Mouse (Mus musculus) liver, adult 2 months (tissue): ENCODE results near the gene Uqcc3. TPM values are rescaled to one million over a fixed set of nuclear protein-coding genes. Genes with fewer than 3 reads are reported as not detected.
"Not testable (repeated sequence)": the region's sequence is repeated elsewhere in the genome, so short reads cannot be mapped to it uniquely, and the experiment has no call there.

Experiments used
- DNase-seq: peaks from one replicate; pipeline ENCODE4 v3.0.0-alpha.2; 2011; ENCODE audit warnings: low read depth, low spot score; ENCODE audit errors: extremely low read depth
- H3K27ac ChIP-seq: fragments of 200-500 bp; replicated peaks from 2 replicates; pipeline ENCODE4 v1.5.1; 2012; ENCODE audit warnings: low read depth, mild to moderate bottlenecking, control low read depth, inconsistent platforms, low read length; ENCODE audit not compliant: insufficient read depth
- H3K27me3 ChIP-seq: fragments of 200-500 bp; 2 replicates; pipeline ENCODE4 v1.6.1; 2012; ENCODE audit warnings: mild to moderate bottlenecking, moderate library complexity, low read length, inconsistent platforms; ENCODE audit not compliant: control insufficient read depth, insufficient read depth
- H3K36me3 ChIP-seq: fragments of 200-500 bp; 2 replicates; pipeline ENCODE4 v1.6.1; 2012; ENCODE audit warnings: low read length, inconsistent platforms; ENCODE audit not compliant: control insufficient read depth, insufficient read depth
- H3K4me1 ChIP-seq: fragments of 200-500 bp; 2 replicates; pipeline ENCODE4 v1.6.1; 2011; ENCODE audit warnings: low read length; ENCODE audit not compliant: control insufficient read depth, insufficient read depth
- H3K4me3 ChIP-seq: fragments of 200-500 bp; 2 replicates; pipeline ENCODE4 v1.5.1; 2011; ENCODE audit warnings: low read depth, mild to moderate bottlenecking, control low read depth, low read length, moderate library complexity; ENCODE audit not compliant: insufficient read depth
- H3K79me2 ChIP-seq: fragments of 200-500 bp; 2 replicates; pipeline ENCODE4 v1.6.1; 2012; ENCODE audit warnings: inconsistent platforms, mild to moderate bottlenecking, low read length, moderate library complexity; ENCODE audit not compliant: control insufficient read depth, insufficient read depth
- H3K9ac ChIP-seq: fragments of 200-500 bp; 2 replicates; pipeline ENCODE4 v1.6.1; 2012; ENCODE audit warnings: low read depth, mild to moderate bottlenecking, control low read depth, inconsistent platforms, low read length
- CTCF ChIP-seq: fragments of 200-500 bp; IDR thresholded peaks from 2 replicates; pipeline ENCODE4 v1.5.1; 2011; ENCODE audit warnings: low read depth, low read length, control low read depth
- POLR2A ChIP-seq: fragments of 200-500 bp; IDR thresholded peaks from 2 replicates; pipeline ENCODE4 v1.6.1; 2011; ENCODE audit warnings: low read length, control low read depth; ENCODE audit not compliant: insufficient read depth; ENCODE audit errors: extremely low read depth
- WGBS: fragments of 180-500 bp; shearing (Covaris S2); methylation state at CpG from one replicate; pipeline ENCODE4 v1.1.7; 2018; 5-methylcytosine and 5-hydroxymethylcytosine counted together
- polyA plus RNA-seq: library from polyadenylated mRNA; depleted of rRNA; stranded (reverse); fragments of >200 nt; gene quantifications from 2 replicates; pipeline ENCODE4 v1.2.3, GENCODE M21; 2012
- total RNA-seq: library from RNA; depleted of rRNA; stranded (reverse); fragments of >200 nt; gene quantifications from 2 replicates; pipeline ENCODE4 v1.2.3, GENCODE M21; 2014

The Uqcc3 gene
- total and polyA plus RNA-seq, 2 experiments = 27.7 to 32.6 TPM

- Histone ChIP-seq H3K27ac (peak overlapping the region; percentile 69), H3K36me3 (peaks cover under 1% of the 10 kb centered on the region; the same call in 1 of the 2 replicates), H3K9ac (peak overlapping the region; percentile 86), H3K4me1 (peaks cover 12% of the 10 kb centered on the region), H3K4me3 (peak overlapping the region; percentile 90), H3K27me3 (no peaks in the 10 kb centered on the region), H3K79me2 (no peaks in the 10 kb centered on the region)
- no peak for TF ChIP-seq CTCF
- peak; percentile 69 for TF ChIP-seq POLR2A
- WGBS = 28% methylated on average over 29 of the region's 29 CpGs
- DNase-seq = peak; percentile 75
Observed at GRCm38 (mm10) chr19:8839908-8840791, 40.6 kb downstream of the Uqcc3 start.

DNA sequence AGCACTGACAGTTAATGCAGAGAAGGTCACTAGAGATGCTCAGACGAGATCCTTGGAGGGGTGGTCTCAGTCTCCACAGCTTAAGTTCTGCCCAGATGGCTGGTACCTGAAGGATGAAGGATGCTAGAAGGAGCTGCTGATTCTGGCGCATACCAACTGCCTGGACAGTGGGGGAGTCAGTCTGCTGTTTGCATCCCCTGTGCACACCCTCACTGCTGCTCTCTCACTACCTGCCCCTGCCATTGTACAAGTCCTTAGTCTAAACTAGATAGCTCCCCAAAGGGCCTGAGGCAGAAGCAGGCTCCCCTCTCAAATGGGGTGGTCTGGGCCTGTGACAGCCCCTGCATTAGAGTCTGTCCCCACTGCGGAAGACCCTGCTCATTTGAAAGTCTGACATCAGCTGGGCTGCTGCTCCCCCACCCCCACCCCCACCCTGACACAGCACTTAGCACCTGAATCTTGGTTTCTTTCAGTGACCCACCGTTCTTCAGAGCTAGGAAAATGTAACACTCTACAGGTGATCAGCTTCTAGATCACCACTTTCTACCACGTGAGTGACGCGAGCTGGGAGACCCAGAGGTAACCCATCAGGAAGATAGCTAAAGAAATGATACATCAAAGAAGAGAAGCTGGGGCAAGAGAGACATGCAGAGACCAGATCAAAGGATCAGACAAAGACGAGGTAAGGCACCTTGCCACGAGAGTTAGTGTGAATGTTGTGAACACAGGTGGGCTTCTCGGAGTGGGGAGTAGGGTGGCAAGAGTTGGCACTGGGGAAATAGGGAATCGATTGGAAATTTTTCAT lies 41.4 kb downstream of the Uqcc3 start, which contains the start of gene Gng3:
Gene Gng3, minus strand, starts transcription at position 92 of the 805 bp plus-strand sequence.
- no peak within 1 kb of the TSS; the same call in 1 of the 2 replicates for H3K9ac ChIP-seq
- no peaks in the 10 kb centered on the region for H3K79me2 ChIP-seq
- WGBS = 93% methylated on average over 11 of the region's 11 CpGs
- no peak for TF ChIP-seq POLR2A
- TF ChIP-seq CTCF = no peak
- no peak for DNase-seq
- H3K27ac ChIP-seq = no peak within 1 kb of the TSS
- H3K4me1 ChIP-seq = peaks cover 9% of the 10 kb centered on the region
- no peak within 1 kb of the TSS for H3K4me3 ChIP-seq
- H3K27me3 ChIP-seq = no peaks in the 10 kb centered on the region
- H3K36me3 ChIP-seq = peaks cover 4% of the 10 kb centered on the region; the same call in 1 of the 2 replicates

DNA sequence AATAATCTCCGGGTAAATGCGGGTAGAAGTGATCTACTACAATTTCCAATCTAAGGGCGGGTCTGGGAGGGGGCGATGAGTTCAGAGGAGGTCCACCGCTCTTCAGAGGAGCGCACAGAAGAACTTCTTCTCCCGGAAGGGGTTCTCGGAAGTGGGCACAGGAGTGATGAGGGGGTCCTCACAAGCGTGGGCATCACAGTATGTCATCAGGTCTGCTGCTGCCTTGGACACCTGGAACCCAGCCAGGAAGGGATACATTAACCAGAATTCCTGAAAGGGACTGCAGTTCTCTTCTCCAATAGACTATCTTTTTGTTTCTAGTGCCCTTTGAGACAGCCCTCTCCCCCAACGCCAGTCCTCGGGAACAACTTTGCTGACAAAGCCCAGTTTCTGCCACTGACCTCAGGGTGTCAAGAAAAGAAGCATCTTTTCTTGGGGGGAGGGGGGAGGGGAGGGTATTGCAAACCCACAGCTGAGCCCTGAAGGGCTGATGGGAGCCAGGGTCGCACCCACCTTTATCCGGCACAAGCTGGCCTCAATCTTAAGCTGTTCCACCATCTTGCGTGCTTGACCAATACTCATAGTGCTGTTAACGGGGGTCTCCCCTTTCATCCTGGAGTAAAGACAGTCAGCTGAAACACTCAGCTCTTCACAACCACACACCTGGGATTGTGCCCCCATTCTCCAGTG lies 42.5 kb downstream of the Uqcc3 start:
- Histone ChIP-seq H3K79me2 (no peaks in the 10 kb centered on the region), H3K27me3 (no peaks in the 10 kb centered on the region), H3K4me3 (peak overlapping the region; percentile 84), H3K4me1 (peaks cover 9% of the 10 kb centered on the region), H3K36me3 (peaks cover 9% of the 10 kb centered on the region; the same call in 1 of the 2 replicates), H3K27ac (no peak overlapping the region), H3K9ac (peak overlapping the region; percentile 89)
- no peak for DNase-seq
- 24% methylated on average over 15 of the region's 15 CpGs for WGBS
- TF ChIP-seq CTCF = no peak

DNA sequence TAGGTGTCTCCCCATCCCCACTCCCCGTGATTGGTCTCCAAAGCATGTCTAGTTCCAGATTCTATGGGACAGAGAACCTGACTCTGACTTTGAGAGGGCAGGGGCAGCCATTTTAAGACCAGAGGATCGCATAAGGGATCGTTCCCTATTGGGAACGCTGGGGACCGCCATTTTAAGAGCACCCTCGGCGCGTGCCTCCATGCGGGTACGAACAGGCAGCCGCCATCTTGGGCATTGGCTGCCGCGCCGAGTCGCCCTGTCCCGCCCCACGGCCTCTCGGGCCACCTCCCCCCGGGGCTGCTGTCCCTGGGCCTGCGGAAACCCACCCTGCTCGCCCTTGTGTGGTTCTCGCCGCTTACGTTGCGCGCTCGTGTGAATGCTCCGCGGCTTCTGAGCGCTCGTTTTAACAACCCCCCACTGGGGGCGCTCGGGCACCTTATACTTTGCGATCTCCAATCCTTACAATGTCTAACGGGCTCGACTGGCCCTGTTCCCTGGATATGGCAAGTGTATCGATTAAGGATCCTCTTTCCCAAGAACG lies 43.4 kb downstream of the Uqcc3 start, which contains the start of gene Bscl2:
Gene Bscl2, plus strand, starts transcription at position 217 of the 541 bp plus-strand sequence.
- WGBS = 1% methylated on average over 38 of the region's 38 CpGs
- no peaks in the 10 kb centered on the region for H3K27me3 ChIP-seq
- no peak for TF ChIP-seq POLR2A
- peak; percentile 50 for TF ChIP-seq CTCF
- H3K4me3 ChIP-seq = peak within 1 kb of the TSS; percentile 84
- H3K4me1 ChIP-seq = peaks cover 9% of the 10 kb centered on the region
- peak within 1 kb of the TSS; percentile 89 for H3K9ac ChIP-seq
- peaks cover 15% of the 10 kb centered on the region for H3K36me3 ChIP-seq
- H3K79me2 ChIP-seq = no peaks in the 10 kb centered on the region
- H3K27ac ChIP-seq = peak within 1 kb of the TSS; percentile 63
- DNase-seq = peak; percentile 53

GRCm38 (mm10) chr19:8836327-8836726 lies 44.4 kb downstream of the Uqcc3 start:
- not testable (repeated sequence) for H3K27me3 ChIP-seq, H3K4me1 ChIP-seq, H3K4me3 ChIP-seq, H3K9ac ChIP-seq, H3K79me2 ChIP-seq, DNase-seq, H3K27ac ChIP-seq
- WGBS = 98% methylated on average over 10 of the region's 10 CpGs
- peaks cover 25% of the 10 kb centered on the region for H3K36me3 ChIP-seq
